Mouse (Mus musculus) gastrocnemius, postnatal 36 days (tissue): ENCODE data around the gene Sgms1. TPM values are rescaled to one million over a fixed set of nuclear protein-coding genes. Genes with fewer than 3 reads are reported as not detected.

Experiments
- DNase-seq, 2 experiments: peaks; one replicate each; pipeline ENCODE4 v3.0.0; 2022
- intact Hi-C: fragments of 180-260 bp; cut with DNase I; formaldehyde crosslinking; loops from one replicate; pipeline ENCODE4 v1.15.1; 2025
- total RNA-seq, 2 experiments: library from RNA; stranded (reverse); gene quantifications; 2 replicates each; pipeline ENCODE4 v1.2.3; 2021

Sgms1 gene
- total RNA-seq, 2 experiments from 2014 or later: 46.3 to 50.1 TPM

- peak; percentile 62 to 80 for DNase-seq
- intact Hi-C loops: no loop called here
These were observed 85.3 kb downstream of the Sgms1 start for GRCm38 (mm10) chr19:32304008-32304873.

GRCm38 (mm10) chr19:32302835-32303381 is 86.6 kb downstream of the Sgms1 start:
- DNase-seq: no peak
- intact Hi-C loops: no loop called here

- intact Hi-C loops: no loop called here
These were observed 87.9 kb downstream of the Sgms1 start for GRCm38 (mm10) chr19:32301568-32301967.

GRCm38 (mm10) chr19:32298221-32298620 is 91.3 kb downstream of the Sgms1 start:
- intact Hi-C loops: no loop called here
- no peak for DNase-seq

More at GRCm38 (mm10) chr19:32301568-32301967, 87.9 kb downstream of the Sgms1 start:
- no peak for DNase-seq

GRCm38 (mm10) chr19:32296863-32297262 is 92.7 kb downstream of the Sgms1 start:
- no peak for DNase-seq
- intact Hi-C loops: no loop called here

GRCm38 (mm10) chr19:32295581-32295980 is 93.9 kb downstream of the Sgms1 start:
- DNase-seq: no peak
- intact Hi-C loops: no loop called here

DNA sequence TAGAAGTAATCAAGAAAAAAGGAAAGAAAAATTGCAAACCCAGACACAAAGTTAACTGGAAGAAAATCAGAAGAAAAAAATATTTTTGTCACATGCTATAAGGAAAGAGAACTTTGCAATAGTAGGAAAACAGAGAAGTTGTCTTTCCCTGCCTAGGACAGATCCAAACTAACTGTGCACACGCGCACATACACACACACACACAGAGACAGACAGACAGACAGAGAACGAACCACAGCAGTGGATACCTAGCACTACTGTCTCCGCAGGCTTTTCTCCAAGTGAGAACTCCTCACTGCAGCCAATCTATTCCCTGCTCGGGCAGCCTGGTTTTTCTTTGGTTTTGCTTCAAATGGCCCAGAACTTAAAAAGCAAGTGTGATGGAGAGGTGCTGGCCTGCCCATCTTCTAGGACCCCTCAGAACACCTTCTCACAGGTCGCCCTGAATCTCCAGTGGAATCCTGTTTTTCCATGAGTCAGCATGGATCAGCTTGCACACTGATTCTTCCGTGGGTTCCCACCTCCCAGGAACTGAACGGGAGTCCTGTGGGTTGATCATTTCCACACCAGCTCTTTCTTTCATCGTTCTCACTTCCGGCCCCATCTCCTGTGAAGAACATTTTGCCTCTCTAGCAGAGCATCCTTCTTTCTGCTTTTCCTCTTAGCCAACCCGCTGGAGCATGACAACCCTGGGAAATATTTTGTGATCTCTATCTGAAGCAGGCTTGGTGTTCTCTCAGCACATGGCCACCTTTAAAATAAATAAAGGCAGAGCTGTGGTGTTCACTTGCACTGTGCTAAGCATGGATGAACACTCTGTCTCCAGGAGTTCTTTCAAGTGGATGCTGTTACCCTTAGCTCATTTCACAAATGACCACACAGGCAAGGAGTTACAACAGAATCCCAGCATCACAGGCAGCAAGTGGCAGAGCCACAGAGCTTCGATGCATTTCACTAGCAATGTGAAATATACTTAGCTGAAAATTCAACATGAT is 96.4 kb downstream of the Sgms1 start:
- DNase-seq: no peak
- intact Hi-C loops: no loop called here

- intact Hi-C loops: no loop called here
- peak in 1 of 2 experiments; percentile 25 for DNase-seq
These were observed 97.3 kb downstream of the Sgms1 start for GRCm38 (mm10) chr19:32292067-32292739.

GRCm38 (mm10) chr19:32291130-32291529 is 98.4 kb downstream of the Sgms1 start:
- no peak for DNase-seq
- intact Hi-C loops: no loop called here

DNA sequence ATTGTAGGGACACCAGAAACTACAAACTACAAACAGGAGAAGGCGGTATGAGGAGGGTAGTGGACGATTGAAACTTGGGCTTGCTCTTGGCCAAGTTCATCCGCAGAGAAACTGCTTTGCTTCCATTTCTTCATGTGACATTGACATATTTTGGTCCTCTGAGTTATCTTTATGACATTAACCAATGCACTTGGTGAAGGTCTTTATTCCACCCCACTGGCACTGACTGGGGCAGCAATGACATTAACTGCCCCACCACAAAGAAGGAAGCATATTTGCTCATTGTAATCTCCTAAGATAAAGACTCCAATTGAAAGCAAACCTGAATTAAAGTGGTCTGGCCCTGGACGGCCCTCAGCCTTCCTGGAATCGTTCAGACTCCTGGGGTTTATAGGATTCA is 100.6 kb downstream of the Sgms1 start:
- DNase-seq: no peak
- intact Hi-C loops: no loop called here

DNA sequence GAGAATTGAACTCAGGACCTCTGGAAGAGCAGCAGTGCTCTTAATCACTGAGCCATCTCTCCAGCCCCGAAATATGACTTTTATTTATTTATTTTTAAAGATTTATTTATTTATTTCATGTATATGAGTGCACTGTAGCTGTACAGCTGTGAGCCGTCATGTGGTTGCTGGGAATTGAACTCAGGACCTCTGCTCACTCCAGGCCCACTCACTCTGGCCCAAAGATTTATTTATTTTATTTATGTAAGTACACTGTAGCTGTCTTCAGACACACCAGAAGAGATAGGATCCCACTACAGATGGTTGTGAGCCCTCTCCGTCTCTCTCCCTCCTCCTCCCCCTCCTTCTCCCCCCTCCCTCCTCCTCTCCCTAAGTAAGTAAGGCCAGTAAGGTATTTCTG is 101.7 kb downstream of the Sgms1 start:
- no peak for DNase-seq
- intact Hi-C loops: no loop called here

GRCm38 (mm10) chr19:32285455-32285831 is 104.1 kb downstream of the Sgms1 start:
- no peak for DNase-seq
- intact Hi-C loops: no loop called here

DNA sequence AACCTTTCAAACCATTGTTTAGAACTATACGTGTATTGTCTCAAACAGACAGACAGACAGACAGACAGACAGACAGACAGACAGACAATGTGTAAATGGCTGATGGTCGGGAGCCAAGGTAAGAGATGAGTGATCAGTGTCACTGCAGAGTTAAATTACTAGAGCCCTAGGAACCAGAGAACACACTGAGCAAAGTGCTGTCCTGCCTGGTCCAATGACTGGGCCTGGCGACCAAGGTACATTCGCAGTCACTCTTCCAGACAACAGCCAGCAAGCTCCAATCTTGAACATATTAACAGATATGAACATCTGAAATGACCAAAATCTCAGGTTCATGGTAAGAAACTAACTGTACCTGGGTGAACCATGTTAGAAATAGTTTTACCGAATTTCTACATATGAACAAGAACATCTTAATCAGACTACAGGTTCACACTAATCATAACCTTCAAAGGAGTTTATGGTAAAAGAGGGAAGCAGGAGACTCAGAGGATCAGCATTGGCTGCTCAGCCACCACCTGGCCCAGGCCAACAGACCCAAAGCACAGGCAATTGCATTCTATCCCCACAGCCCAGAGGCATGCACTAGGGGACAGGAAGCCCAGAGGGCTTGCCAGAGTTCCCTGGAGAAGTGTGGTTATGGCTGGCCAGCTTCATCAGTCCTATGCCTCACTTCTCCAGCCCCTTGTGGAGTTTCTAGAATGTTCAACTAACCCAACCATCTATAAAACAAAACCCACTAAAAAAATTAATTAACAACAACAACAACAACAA is 104.6 kb downstream of the Sgms1 start:
- intact Hi-C loops: no loop called here
- DNase-seq: no peak

DNA sequence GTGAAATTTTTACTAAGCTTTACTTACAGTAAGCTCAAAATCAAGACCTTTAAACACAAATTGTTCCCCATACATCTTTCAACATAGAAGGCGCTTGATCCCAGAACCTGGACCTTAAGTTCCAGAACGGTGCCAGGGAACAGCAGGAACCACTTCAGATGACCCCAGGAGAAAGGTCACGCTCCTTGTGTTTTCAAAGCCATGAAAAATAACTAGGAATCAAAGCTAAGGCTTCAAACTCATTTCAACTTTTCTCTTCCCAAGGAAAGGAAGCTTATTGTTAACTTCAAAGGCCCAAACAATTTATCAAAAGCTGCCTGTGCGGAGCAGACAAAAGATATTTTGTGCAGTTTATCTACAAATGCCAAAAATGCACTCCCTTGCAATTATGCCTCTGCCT is 107.6 kb downstream of the Sgms1 start:
- DNase-seq: no peak
- intact Hi-C loops: no loop called here

GRCm38 (mm10) chr19:32280380-32280779 is 109.1 kb downstream of the Sgms1 start:
- DNase-seq: no peak
- intact Hi-C loops: no loop called here

DNA sequence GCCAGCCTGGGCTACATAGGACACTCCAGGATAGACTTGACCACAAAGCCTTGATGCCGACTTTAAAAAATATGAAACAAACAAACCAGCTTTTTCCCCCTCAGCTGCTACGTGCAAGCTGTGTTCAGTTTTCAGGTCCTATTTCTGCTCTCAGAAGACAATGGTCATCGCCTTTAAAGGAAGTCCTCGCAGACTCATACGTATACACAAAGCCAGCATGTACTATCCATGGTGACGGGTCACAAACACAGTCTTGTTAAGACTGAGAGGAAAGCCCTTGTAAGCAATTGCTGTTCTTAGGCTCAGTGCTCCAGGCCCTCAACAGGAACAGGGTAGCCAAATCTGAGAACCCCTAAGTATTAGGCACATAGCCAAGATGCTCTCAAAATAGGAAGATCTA is 110.1 kb downstream of the Sgms1 start:
- DNase-seq: no peak
- intact Hi-C loops: no loop called here

DNA sequence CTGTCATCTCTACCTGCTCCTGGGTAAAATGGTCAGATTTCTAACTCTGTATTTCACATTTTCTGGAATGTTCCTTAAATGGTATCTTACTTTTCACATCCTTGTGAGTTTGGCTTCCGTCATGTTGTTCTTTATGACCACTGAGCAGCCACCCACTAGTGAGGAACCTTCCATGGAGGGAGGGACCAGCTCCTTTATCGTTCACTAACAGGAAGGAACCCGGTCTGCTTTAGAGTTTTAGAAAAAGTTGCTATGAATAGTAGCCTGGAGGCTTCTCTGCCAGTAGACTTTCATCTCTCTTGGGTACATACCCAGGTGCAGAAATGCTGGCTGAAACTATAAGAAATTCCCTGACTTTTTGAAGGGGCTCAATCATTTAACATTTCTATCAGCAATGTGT is 111.6 kb downstream of the Sgms1 start:
- no peak for DNase-seq
- intact Hi-C loops: no loop called here

- DNase-seq: no peak
- intact Hi-C loops: no loop called here
These were observed 112.2 kb downstream of the Sgms1 start for GRCm38 (mm10) chr19:32277287-32277686.

- DNase-seq: no peak
- intact Hi-C loops: no loop called here
These were observed 112.7 kb downstream of the Sgms1 start for GRCm38 (mm10) chr19:32276817-32277216.

DNA sequence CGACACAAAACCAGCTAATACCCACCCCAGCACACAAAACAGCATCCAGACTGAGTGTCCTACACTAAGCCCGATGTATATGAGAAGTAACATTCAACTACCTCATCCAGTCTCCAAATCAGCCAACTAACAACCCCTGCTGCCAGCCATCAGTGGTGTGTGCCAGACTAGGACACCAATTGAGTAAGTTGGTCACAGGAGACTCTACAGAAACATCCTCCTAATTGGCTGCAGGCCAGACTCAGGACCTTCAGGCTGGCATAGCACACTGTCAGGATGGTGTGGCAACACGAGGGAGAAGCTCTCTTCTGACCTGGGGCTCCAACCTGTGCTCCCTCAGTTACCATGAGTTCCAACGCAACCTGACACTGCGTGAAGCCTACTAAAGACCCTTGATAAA is 113.3 kb downstream of the Sgms1 start:
- peak in 1 of 2 experiments; percentile 28 for DNase-seq
- intact Hi-C loops: no loop called here
